Mouse (Mus musculus): ENCODE data around the gene Slc35b4. TPM values are rescaled to one million over a fixed set of nuclear protein-coding genes. Genes with fewer than 3 reads are reported as not detected.

The Slc35b4 gene
- polyA plus RNA-seq (2015; fragmentation: Nextera tagmentation; extraction: Ambion mirVana) = 29.3 and 34.0 TPM in 2 replicates

DNA sequence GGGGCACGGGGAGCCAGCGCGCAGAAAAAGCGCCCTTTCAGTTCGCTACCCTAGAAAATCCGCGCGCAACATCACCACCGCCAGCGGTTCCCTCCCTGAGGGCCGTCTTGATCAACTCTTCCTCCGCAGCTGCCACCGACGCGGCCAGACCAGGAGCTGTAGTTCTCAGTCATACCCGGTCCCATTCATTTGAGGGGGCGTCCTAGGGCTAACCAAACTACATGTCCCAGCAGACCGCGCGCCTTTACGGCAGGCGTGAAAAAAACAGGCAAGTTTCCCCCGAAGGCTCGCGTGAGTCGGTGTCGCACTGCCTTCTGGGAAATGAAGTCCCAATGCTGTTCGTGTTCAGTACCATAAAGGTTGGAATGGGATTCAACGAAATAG lies at the start of gene Slc35b4:
Gene Slc35b4 (minus strand): TSS at position 248 of the 384 bp plus-strand sequence.

Other genes starting within 250 kb of the Slc35b4 start
- gene Lrguk, start 147.7 kb downstream of the Slc35b4 start, polyA plus RNA-seq (2015; fragmentation: Nextera tagmentation; extraction: Ambion mirVana) = 1.2 and 1.6 TPM in 2 replicates
- gene Akr1b3, start 140.4 kb upstream of the Slc35b4 start, polyA plus RNA-seq (2015; fragmentation: Nextera tagmentation; extraction: Ambion mirVana) = 113 TPM in 2 replicates
- 3.8 and 4.1 TPM in 2 replicates for gene Akr1b8, start 177.0 kb upstream of the Slc35b4 start, polyA plus RNA-seq (2015; fragmentation: Nextera tagmentation; extraction: Ambion mirVana)
- 25.1 and 27.8 TPM in 2 replicates for gene Akr1b10, start 207.1 kb upstream of the Slc35b4 start, polyA plus RNA-seq (2015; fragmentation: Nextera tagmentation; extraction: Ambion mirVana)
- 0.27 and 0.53 TPM in 2 replicates for gene Akr1b7, start 235.2 kb upstream of the Slc35b4 start, polyA plus RNA-seq (2015; fragmentation: Nextera tagmentation; extraction: Ambion mirVana)